Mouse (Mus musculus): ENCODE results near the gene Nrk. TPM values are rescaled to one million over a fixed set of nuclear protein-coding genes. Genes with fewer than 3 reads are reported as not detected.

The Nrk gene
- polyA plus RNA-seq, 1 experiment from 2014 or later = 6.6 TPM

Other genes starting within 250 kb of the Nrk start
- 0.20 TPM in 1 of 2 replicates, not detected in the other for gene Serpina7, start 170.8 kb downstream of the Nrk start, polyA plus RNA-seq (2014; fragmentation: Nextera tagmentation; extraction: Ambion mirVana)
- not detected in 2 replicates for gene 4930513O06Rik, start 171.8 kb downstream of the Nrk start, polyA plus RNA-seq (2014; fragmentation: Nextera tagmentation; extraction: Ambion mirVana)